Mouse (Mus musculus) olfactory bulb, adult 2 months (tissue): ENCODE results near the gene Ninl.

Experiments
- CTCF ChIP-seq: fragments of 200-500 bp; IDR thresholded peaks from 2 replicates; pipeline ENCODE4 v1.5.1; 2012; ENCODE audit warnings: low read depth, mild to moderate bottlenecking, low read length, moderate library complexity; ENCODE audit not compliant: insufficient read depth
- POLR2A ChIP-seq: fragments of 200-500 bp; IDR thresholded peaks from 2 replicates; pipeline ENCODE4 v1.6.1; 2012; ENCODE audit warnings: mild to moderate bottlenecking, low read depth, low read length, moderate library complexity; ENCODE audit not compliant: insufficient read depth

GRCm38 (mm10) chr2:150933482-150933881 is 105.7 kb downstream of the Ninl start:
- TF ChIP-seq CTCF, result no peak
- no peak for TF ChIP-seq POLR2A
